Mouse (Mus musculus): ENCODE measurements around the gene Gsta1. TPM values are rescaled to one million over a fixed set of nuclear protein-coding genes. Genes with fewer than 3 reads are reported as not detected.
"Not testable (repeated sequence)": the region's sequence is repeated elsewhere in the genome, so short reads cannot be mapped to it uniquely, and the experiment has no call there.

The Gsta1 gene
- polyA plus RNA-seq, 1 experiment from 2014 or later: not detected

- 52% methylated on average over 3 of the region's 3 CpGs for WGBS
- H3K9ac ChIP-seq (ENCODE audit: low read length); H3K4me3 ChIP-seq (ENCODE audit: control insufficient read depth in 1 of 2, insufficient read depth in 1 of 2, low read depth in 1 of 2, low read length in 2 of 2); ATAC-seq (ENCODE audit: insufficient number of reproducible peaks, insufficient read depth, low FRiP score, low read depth); H3K27me3 ChIP-seq (ENCODE audit: control insufficient read depth, insufficient read depth, low read length); H3K27ac ChIP-seq (replicated peaks in 1 of 2; ENCODE audit: control insufficient read depth in 1 of 2, insufficient read depth in 1 of 2, low read depth in 2 of 2, low read length in 2 of 2); H3K36me3 ChIP-seq (ENCODE audit: control insufficient read depth, insufficient read depth, low read length); H3K4me1 ChIP-seq (ENCODE audit: control insufficient read depth in 2 of 2, insufficient read depth in 2 of 2, low read length in 2 of 2); H3K4me2 ChIP-seq (ENCODE audit: low read length); H3K9me3 ChIP-seq (ENCODE audit: control insufficient read depth, low read length): not testable (repeated sequence)
Observed at GRCm38 (mm10) chr9:78229658-78230057, 798 bp upstream of the Gsta1 start.

- not testable (repeated sequence) for H3K4me1 ChIP-seq (ENCODE audit: control insufficient read depth in 2 of 2, insufficient read depth in 2 of 2, low read length in 2 of 2); H3K27me3 ChIP-seq (ENCODE audit: control insufficient read depth, insufficient read depth, low read length); H3K9me3 ChIP-seq (ENCODE audit: control insufficient read depth, low read length); ATAC-seq (ENCODE audit: insufficient number of reproducible peaks, insufficient read depth, low FRiP score, low read depth); H3K36me3 ChIP-seq (ENCODE audit: control insufficient read depth, insufficient read depth, low read length); H3K4me2 ChIP-seq (ENCODE audit: low read length); H3K4me3 ChIP-seq (ENCODE audit: control insufficient read depth in 1 of 2, insufficient read depth in 1 of 2, low read depth in 1 of 2, low read length in 2 of 2); H3K9ac ChIP-seq (ENCODE audit: low read length); H3K27ac ChIP-seq (replicated peaks in 1 of 2; ENCODE audit: control insufficient read depth in 1 of 2, insufficient read depth in 1 of 2, low read depth in 2 of 2, low read length in 2 of 2)
- no CpG with 5 or more reads among the region's 10 CpGs for WGBS
Observed at GRCm38 (mm10) chr9:78233121-78233695, 2.8 kb downstream of the Gsta1 start.

- H3K4me2 ChIP-seq (ENCODE audit: low read length); H3K4me3 ChIP-seq (ENCODE audit: control insufficient read depth in 1 of 2, insufficient read depth in 1 of 2, low read depth in 1 of 2, low read length in 2 of 2); ATAC-seq (ENCODE audit: insufficient number of reproducible peaks, insufficient read depth, low FRiP score, low read depth); H3K9me3 ChIP-seq (ENCODE audit: control insufficient read depth, low read length); H3K4me1 ChIP-seq (ENCODE audit: control insufficient read depth in 2 of 2, insufficient read depth in 2 of 2, low read length in 2 of 2); H3K27ac ChIP-seq (replicated peaks in 1 of 2; ENCODE audit: control insufficient read depth in 1 of 2, insufficient read depth in 1 of 2, low read depth in 2 of 2, low read length in 2 of 2); H3K36me3 ChIP-seq (ENCODE audit: control insufficient read depth, insufficient read depth, low read length); H3K27me3 ChIP-seq (ENCODE audit: control insufficient read depth, insufficient read depth, low read length); H3K9ac ChIP-seq (ENCODE audit: low read length): not testable (repeated sequence)
- WGBS: 67% methylated on average over 3 of the region's 4 CpGs
Observed at GRCm38 (mm10) chr9:78255683-78256470, 25.4 kb downstream of the Gsta1 start.

- H3K4me2 ChIP-seq (ENCODE audit: low read length); H3K36me3 ChIP-seq (ENCODE audit: control insufficient read depth, insufficient read depth, low read length); H3K4me1 ChIP-seq (ENCODE audit: control insufficient read depth in 2 of 2, insufficient read depth in 2 of 2, low read length in 2 of 2); H3K4me3 ChIP-seq (ENCODE audit: control insufficient read depth in 1 of 2, insufficient read depth in 1 of 2, low read depth in 1 of 2, low read length in 2 of 2); H3K9ac ChIP-seq (ENCODE audit: low read length); ATAC-seq (ENCODE audit: insufficient number of reproducible peaks, insufficient read depth, low FRiP score, low read depth); H3K9me3 ChIP-seq (ENCODE audit: control insufficient read depth, low read length); H3K27ac ChIP-seq (replicated peaks in 1 of 2; ENCODE audit: control insufficient read depth in 1 of 2, insufficient read depth in 1 of 2, low read depth in 2 of 2, low read length in 2 of 2); H3K27me3 ChIP-seq (ENCODE audit: control insufficient read depth, insufficient read depth, low read length): not testable (repeated sequence)
- WGBS: 88% methylated on average over 1 of the region's 3 CpGs
Observed at GRCm38 (mm10) chr9:78256914-78257313, 26.5 kb downstream of the Gsta1 start, which contains the start of gene Gm3776. Gm3776 (plus strand) TSS chr9:78257129.

GRCm38 (mm10) chr9:78259688-78260087 lies 29.2 kb downstream of the Gsta1 start:
- not testable (repeated sequence) for H3K9ac ChIP-seq (ENCODE audit: low read length); H3K27me3 ChIP-seq (ENCODE audit: control insufficient read depth, insufficient read depth, low read length); H3K27ac ChIP-seq (replicated peaks in 1 of 2; ENCODE audit: control insufficient read depth in 1 of 2, insufficient read depth in 1 of 2, low read depth in 2 of 2, low read length in 2 of 2); H3K9me3 ChIP-seq (ENCODE audit: control insufficient read depth, low read length); ATAC-seq (ENCODE audit: insufficient number of reproducible peaks, insufficient read depth, low FRiP score, low read depth); H3K36me3 ChIP-seq (ENCODE audit: control insufficient read depth, insufficient read depth, low read length); H3K4me3 ChIP-seq (ENCODE audit: control insufficient read depth in 1 of 2, insufficient read depth in 1 of 2, low read depth in 1 of 2, low read length in 2 of 2); H3K4me2 ChIP-seq (ENCODE audit: low read length); H3K4me1 ChIP-seq (ENCODE audit: control insufficient read depth in 2 of 2, insufficient read depth in 2 of 2, low read length in 2 of 2)
- WGBS: 0% methylated on average over 1 of the region's 6 CpGs

- H3K9ac ChIP-seq (ENCODE audit: low read length); H3K4me3 ChIP-seq (ENCODE audit: control insufficient read depth in 1 of 2, insufficient read depth in 1 of 2, low read depth in 1 of 2, low read length in 2 of 2); H3K27me3 ChIP-seq (ENCODE audit: control insufficient read depth, insufficient read depth, low read length); H3K9me3 ChIP-seq (ENCODE audit: control insufficient read depth, low read length); H3K36me3 ChIP-seq (ENCODE audit: control insufficient read depth, insufficient read depth, low read length); H3K4me1 ChIP-seq (ENCODE audit: control insufficient read depth in 2 of 2, insufficient read depth in 2 of 2, low read length in 2 of 2); H3K27ac ChIP-seq (replicated peaks in 1 of 2; ENCODE audit: control insufficient read depth in 1 of 2, insufficient read depth in 1 of 2, low read depth in 2 of 2, low read length in 2 of 2); ATAC-seq (ENCODE audit: insufficient number of reproducible peaks, insufficient read depth, low FRiP score, low read depth); H3K4me2 ChIP-seq (ENCODE audit: low read length): not testable (repeated sequence)
- WGBS: 73% methylated on average over 3 of the region's 3 CpGs
Observed at GRCm38 (mm10) chr9:78270945-78271344, 40.5 kb downstream of the Gsta1 start.

GRCm38 (mm10) chr9:78282002-78282711 lies 51.7 kb downstream of the Gsta1 start:
- not testable (repeated sequence) for H3K27me3 ChIP-seq (ENCODE audit: control insufficient read depth, insufficient read depth, low read length); H3K27ac ChIP-seq (replicated peaks in 1 of 2; ENCODE audit: control insufficient read depth in 1 of 2, insufficient read depth in 1 of 2, low read depth in 2 of 2, low read length in 2 of 2); H3K9me3 ChIP-seq (ENCODE audit: control insufficient read depth, low read length); ATAC-seq (ENCODE audit: insufficient number of reproducible peaks, insufficient read depth, low FRiP score, low read depth); H3K9ac ChIP-seq (ENCODE audit: low read length); H3K36me3 ChIP-seq (ENCODE audit: control insufficient read depth, insufficient read depth, low read length); H3K4me2 ChIP-seq (ENCODE audit: low read length); H3K4me3 ChIP-seq (ENCODE audit: control insufficient read depth in 1 of 2, insufficient read depth in 1 of 2, low read depth in 1 of 2, low read length in 2 of 2); H3K4me1 ChIP-seq (ENCODE audit: control insufficient read depth in 2 of 2, insufficient read depth in 2 of 2, low read length in 2 of 2)
- 71% methylated on average over 4 of the region's 4 CpGs for WGBS

Data from heart, embryonic 14.5 days (tissue).